Mouse (Mus musculus) colon, adult 2 months (tissue): ENCODE results near the gene Atp8b3. TPM values are rescaled to one million over a fixed set of nuclear protein-coding genes. Genes with fewer than 3 reads are reported as not detected.

ENCODE experiments used
- polyA plus RNA-seq: library from polyadenylated mRNA; depleted of rRNA; stranded (reverse); fragments of >200 nt; gene quantifications from 2 replicates; pipeline ENCODE4 v1.2.3, GENCODE M21; 2012; rRNA removed

Gene Atp8b3
- polyA plus RNA-seq: not detected in 2 replicates

GRCm38 (mm10) chr10:80538710-80539394, at the start of gene Atp8b3:
Gene Atp8b3, minus strand, starts transcription at chr10:80539124.

GRCm38 (mm10) chr10:80577195-80578130, 38.5 kb upstream of the Atp8b3 start, which contains the start of gene Klf16:
Gene Klf16, minus strand, starts transcription at chr10:80577321.

GRCm38 (mm10) chr10:80561116-80561944, 22.4 kb upstream of the Atp8b3 start, which contains the start of gene Rexo1:
Gene Rexo1, minus strand, starts transcription at chr10:80561560.

GRCm38 (mm10) chr10:80494732-80495131, 44.2 kb downstream of the Atp8b3 start, which contains the start of gene Onecut3:
Gene Onecut3, plus strand, starts transcription at chr10:80494835.

Other genes with a start within 250 kb of the Atp8b3 start
- gene Rps15, start 246.7 kb downstream of the Atp8b3 start, polyA plus RNA-seq: 1,702 and 2,447 TPM in 2 replicates
- 1.8 and 2.0 TPM in 2 replicates for gene Apc2, start 243.1 kb downstream of the Atp8b3 start, polyA plus RNA-seq
- gene 2310011J03Rik, start 218.6 kb downstream of the Atp8b3 start, polyA plus RNA-seq: 55.6 and 67.7 TPM in 2 replicates
- gene Pcsk4, start 209.6 kb downstream of the Atp8b3 start, polyA plus RNA-seq: 20.6 and 24.0 TPM in 2 replicates
- 27.3 and 36.0 TPM in 2 replicates for gene Reep6, start 209.2 kb downstream of the Atp8b3 start, polyA plus RNA-seq
- 27.8 and 29.2 TPM in 2 replicates for gene Adamtsl5, start 190.7 kb downstream of the Atp8b3 start, polyA plus RNA-seq
- gene Plk5, start 182.7 kb downstream of the Atp8b3 start, polyA plus RNA-seq: 0.38 and 0.71 TPM in 2 replicates
- gene Mex3d, start 151.5 kb downstream of the Atp8b3 start, polyA plus RNA-seq: 23.9 and 24.3 TPM in 2 replicates
- 112 and 120 TPM in 2 replicates for gene Mbd3, start 139.6 kb downstream of the Atp8b3 start, polyA plus RNA-seq
- 2,050 and 2,937 TPM in 2 replicates for gene Uqcr11, start 132.3 kb downstream of the Atp8b3 start, polyA plus RNA-seq
- gene Tcf3, start 105.5 kb downstream of the Atp8b3 start, polyA plus RNA-seq: 84.9 and 86.2 TPM in 2 replicates
- 0.02 TPM in 1 of 2 replicates, not detected in the other for gene Onecut3, start 44.3 kb downstream of the Atp8b3 start, polyA plus RNA-seq
- gene Rexo1, start 22.4 kb upstream of the Atp8b3 start, polyA plus RNA-seq: 56.3 and 60.5 TPM in 2 replicates
- 32.1 and 34.5 TPM in 2 replicates for gene Klf16, start 38.2 kb upstream of the Atp8b3 start, polyA plus RNA-seq
- 328 and 390 TPM in 2 replicates for gene Abhd17a, start 51.2 kb upstream of the Atp8b3 start, polyA plus RNA-seq
- 145 and 162 TPM in 2 replicates for gene Scamp4, start 63.7 kb upstream of the Atp8b3 start, polyA plus RNA-seq
- gene Adat3, start 63.8 kb upstream of the Atp8b3 start, polyA plus RNA-seq: 22.0 and 28.5 TPM in 2 replicates
- gene Gm49322, start 66.9 kb upstream of the Atp8b3 start, polyA plus RNA-seq: 3.8 and 4.9 TPM in 2 replicates
- 326 and 352 TPM in 2 replicates for gene Csnk1g2, start 83.7 kb upstream of the Atp8b3 start, polyA plus RNA-seq
- 89.5 and 97.5 TPM in 2 replicates for gene Btbd2, start 117.9 kb upstream of the Atp8b3 start, polyA plus RNA-seq
- gene Mknk2, start 139.0 kb upstream of the Atp8b3 start, polyA plus RNA-seq: 385 and 392 TPM in 2 replicates
- 39.9 and 49.0 TPM in 2 replicates for gene Mob3a, start 162.9 kb upstream of the Atp8b3 start, polyA plus RNA-seq
- gene Izumo4, start 163.1 kb upstream of the Atp8b3 start, polyA plus RNA-seq: 52.3 and 56.7 TPM in 2 replicates
- 116 and 122 TPM in 2 replicates for gene Ap3d1, start 203.1 kb upstream of the Atp8b3 start, polyA plus RNA-seq
- 25.5 and 45.2 TPM in 2 replicates for gene Dot1l, start 216.1 kb upstream of the Atp8b3 start, polyA plus RNA-seq